Mouse (Mus musculus) neural tube, embryonic 11.5 days (tissue): ENCODE results near the gene Gm20388. TPM values are rescaled to one million over a fixed set of nuclear protein-coding genes. Genes with fewer than 3 reads are reported as not detected.
A peak's percentile ranks its signal among the peaks of the same experiment; 100 is the strongest.
"Not testable (repeated sequence)": the region's sequence is repeated elsewhere in the genome, so short reads cannot be mapped to it uniquely, and the experiment has no call there.

Source experiments
- ATAC-seq: fragments of 200-750 bp; cut with Nextera tagmentation; 2 replicates; pipeline ENCODE4 v1.8.0; 2017; ENCODE audit warnings: moderate number of reproducible peaks, mild to moderate bottlenecking, moderate TSS enrichment, moderate library complexity; ENCODE audit not compliant: insufficient read depth, low FRiP score, low TSS enrichment
- DNase-seq: peaks from one replicate; pipeline ENCODE4 v3.0.0-alpha.2; 2015; ENCODE audit warnings: low spot score
- H3K27ac ChIP-seq: fragments of 300-500 bp; sonication (generic); 2 replicates; pipeline ENCODE4 v1.5.1; 2014; ENCODE audit warnings: low read depth, mild to moderate bottlenecking, low read length
- H3K27me3 ChIP-seq: fragments of 300-500 bp; sonication (generic); 2 replicates; pipeline ENCODE4 v1.6.1; 2014; ENCODE audit warnings: mild to moderate bottlenecking, low read length, mixed read lengths; ENCODE audit not compliant: control insufficient read depth, insufficient read depth
- H3K36me3 ChIP-seq: fragments of 300-500 bp; sonication (generic); 2 replicates; pipeline ENCODE4 v1.6.1; 2014; ENCODE audit warnings: mild to moderate bottlenecking, low read length, moderate library complexity, mixed read lengths; ENCODE audit not compliant: control insufficient read depth, insufficient read depth
- H3K4me1 ChIP-seq: fragments of 300-500 bp; sonication (generic); 2 replicates; pipeline ENCODE4 v1.6.1; 2014; ENCODE audit warnings: low read length, mixed read lengths; ENCODE audit not compliant: control insufficient read depth, insufficient read depth
- H3K4me2 ChIP-seq: fragments of 300-500 bp; sonication (generic); 2 replicates; pipeline ENCODE4 v1.6.1; 2014; ENCODE audit warnings: low read depth, mild to moderate bottlenecking, moderate library complexity
- H3K4me3 ChIP-seq: fragments of 300-500 bp; sonication (generic); 2 replicates; pipeline ENCODE4 v1.5.1; 2014; ENCODE audit warnings: low read depth, low read length
- H3K9ac ChIP-seq: fragments of 300-500 bp; sonication (generic); 2 replicates; pipeline ENCODE4 v1.6.1; 2014; ENCODE audit warnings: mild to moderate bottlenecking, low read length
- H3K9me3 ChIP-seq: fragments of 300-500 bp; sonication (generic); 2 replicates; pipeline ENCODE4 v1.6.1; 2016; ENCODE audit warnings: low read length; ENCODE audit not compliant: control insufficient read depth
- WGBS: fragments of 180-500 bp; shearing (Covaris S2); extraction: QIAGEN DNeasy Blood & Tissue Kit; methylation state at CpG from one replicate; pipeline ENCODE4 v1.1.7; 2014; 5-methylcytosine and 5-hydroxymethylcytosine counted together
- polyA plus RNA-seq: library from polyadenylated mRNA; unstranded; fragments of >200 nt; fragmentation: Nextera tagmentation; extraction: Ambion mirVana; gene quantifications from 2 replicates; pipeline ENCODE4 v1.2.1, GENCODE M21; 2014

Gene Gm20388
- polyA plus RNA-seq, 1 experiment from 2014 or later = not detected

DNA sequence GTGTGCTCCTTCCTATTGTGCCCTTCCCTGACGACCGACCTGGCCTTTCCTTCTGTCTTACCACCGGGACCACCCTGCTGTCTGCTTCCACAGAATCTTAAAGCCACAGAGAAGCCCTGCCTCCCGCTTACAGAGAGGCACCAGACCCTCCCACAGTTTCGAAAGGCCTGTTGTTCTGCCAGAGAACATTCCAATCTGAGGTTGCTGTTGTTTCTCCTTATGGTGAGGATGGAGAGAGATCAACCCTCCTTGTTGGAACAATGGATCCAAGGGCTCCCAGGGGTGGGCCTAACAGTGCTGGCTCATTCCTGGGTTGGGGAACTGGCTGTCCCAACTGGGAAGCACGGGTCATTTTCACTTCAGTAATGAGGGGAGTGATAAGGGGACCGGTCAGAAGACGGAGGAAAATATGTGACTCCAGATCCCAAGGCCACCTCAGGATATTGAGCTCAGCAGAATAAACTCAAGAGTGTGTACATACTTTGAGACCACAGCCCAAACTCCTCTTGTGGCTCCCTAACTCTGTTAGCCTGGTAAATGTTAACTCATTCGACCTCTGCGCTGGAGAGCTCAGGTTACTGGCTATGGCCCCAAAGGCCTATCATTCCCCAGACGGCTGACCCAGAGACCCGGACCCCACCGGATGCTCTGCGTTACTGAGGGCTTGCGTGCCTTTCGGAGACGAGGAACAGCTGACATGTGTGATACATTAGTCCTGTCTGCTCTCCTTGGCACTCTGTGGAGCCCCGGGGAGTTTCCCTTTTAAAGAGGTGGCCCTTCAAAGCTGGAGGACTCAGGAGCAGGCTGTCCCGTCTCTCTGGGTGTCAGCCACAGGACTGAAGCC is 3275.1 kb downstream of the Gm20388 start, which contains the start of gene Dpep1:
Dpep1 (plus strand) TSS at position 677 of the 844 bp plus-strand sequence.
- WGBS = 43% methylated on average over 19 of the region's 19 CpGs
- H3K27ac ChIP-seq = no peak within 1 kb of the TSS
- H3K9ac ChIP-seq = peak within 1 kb of the TSS; percentile 26; the same call in 1 of the 2 replicates
- ATAC-seq = no peak
- no peaks in the 10 kb centered on the region for H3K27me3 ChIP-seq
- no peak within 1 kb of the TSS for H3K4me2 ChIP-seq
- H3K9me3 ChIP-seq = no peaks in the 10 kb centered on the region
- peaks cover 4% of the 10 kb centered on the region; the same call in 1 of the 2 replicates for H3K4me1 ChIP-seq
- H3K36me3 ChIP-seq = no peaks in the 10 kb centered on the region
- DNase-seq = no peak
- no peak within 1 kb of the TSS for H3K4me3 ChIP-seq

DNA sequence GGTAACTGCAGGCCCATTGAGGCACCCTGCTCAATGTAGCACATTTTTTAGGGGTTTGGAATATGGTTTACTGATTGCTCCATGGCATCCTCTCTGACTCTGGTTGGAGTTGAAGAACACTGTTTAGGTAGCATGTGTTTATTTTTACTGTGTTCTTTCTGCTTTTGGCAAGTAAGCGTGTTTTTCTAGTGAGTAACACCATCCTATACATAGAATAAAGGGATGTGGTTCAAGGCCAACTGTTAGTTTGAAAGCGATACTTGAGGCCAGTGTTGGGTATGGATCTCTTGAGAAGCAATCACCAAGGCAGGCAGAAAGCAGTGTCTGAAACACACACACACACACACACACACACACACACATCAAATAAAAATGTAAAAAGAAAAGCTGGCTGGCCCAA is 3277.4 kb downstream of the Gm20388 start:
- H3K27ac ChIP-seq = no peak overlapping the region
- H3K36me3 ChIP-seq = no peaks in the 10 kb centered on the region
- H3K9ac ChIP-seq = no peak overlapping the region
- no peak for ATAC-seq
- no peak for DNase-seq
- no peaks in the 10 kb centered on the region for H3K9me3 ChIP-seq
- 92% methylated on average over 2 of the region's 2 CpGs for WGBS
- no peak overlapping the region for H3K4me3 ChIP-seq
- H3K4me1 ChIP-seq = peaks cover 4% of the 10 kb centered on the region; the same call in 1 of the 2 replicates
- no peaks in the 10 kb centered on the region for H3K27me3 ChIP-seq
- H3K4me2 ChIP-seq = no peak overlapping the region

DNA sequence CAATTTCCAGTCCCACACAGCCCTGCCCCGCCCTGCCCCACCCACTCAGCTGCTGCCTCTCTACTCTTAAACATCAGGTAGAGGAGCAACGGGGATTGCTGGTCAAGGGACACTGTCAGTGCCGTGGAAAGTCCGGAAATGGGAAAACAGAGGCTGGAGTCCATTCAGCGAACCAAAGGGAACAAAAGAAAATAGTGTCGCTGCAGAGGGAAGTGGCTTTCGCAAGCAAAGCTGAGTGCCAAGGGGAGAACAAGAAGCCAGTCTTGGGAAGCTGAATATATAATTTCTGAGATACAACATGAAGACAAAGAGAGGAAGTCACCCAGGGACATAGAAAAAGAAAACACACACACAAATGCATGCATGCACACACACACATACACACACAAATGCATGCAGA is 3278.2 kb downstream of the Gm20388 start:
- Histone ChIP-seq H3K4me1 (peaks cover 4% of the 10 kb centered on the region; the same call in 1 of the 2 replicates), H3K4me3 (no peak overlapping the region), H3K27me3 (no peaks in the 10 kb centered on the region), H3K27ac (no peak overlapping the region), H3K9ac (no peak overlapping the region), H3K4me2 (no peak overlapping the region), H3K36me3 (no peaks in the 10 kb centered on the region), H3K9me3 (no peaks in the 10 kb centered on the region)
- DNase-seq = no peak
- ATAC-seq = no peak
- 77% methylated on average over 7 of the region's 7 CpGs for WGBS

DNA sequence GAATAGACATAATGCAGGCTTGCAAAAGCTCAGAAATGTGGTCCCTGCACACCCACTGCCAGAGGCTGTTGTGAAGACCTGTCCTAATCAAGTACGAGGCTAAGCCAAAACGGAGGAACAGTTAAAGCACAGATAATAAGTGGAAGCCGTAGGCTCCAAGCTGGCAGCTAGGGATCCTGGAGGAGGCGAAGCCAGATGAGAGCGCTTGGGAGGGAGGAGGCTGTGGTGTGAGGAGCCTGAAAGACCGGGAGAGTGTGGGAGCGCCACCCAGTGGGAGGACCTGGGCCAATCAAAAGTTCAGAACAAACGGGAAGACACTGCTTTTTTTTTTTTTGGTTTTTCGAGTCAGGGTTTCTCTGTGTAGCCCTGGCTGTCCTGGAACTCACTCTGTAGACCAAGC is 3280.0 kb downstream of the Gm20388 start:
- no peaks in the 10 kb centered on the region for H3K36me3 ChIP-seq
- peaks cover 4% of the 10 kb centered on the region; the same call in 1 of the 2 replicates for H3K4me1 ChIP-seq
- ATAC-seq (no peak), DNase-seq (peak; percentile 85)
- 4% methylated on average over 9 of the region's 9 CpGs for WGBS
- no peaks in the 10 kb centered on the region for H3K9me3 ChIP-seq
- no peaks in the 10 kb centered on the region for H3K27me3 ChIP-seq
- H3K4me3 ChIP-seq = no peak overlapping the region
- H3K4me2 ChIP-seq = 0 out of 2 replicates have a peak overlapping the region, but pooled peaks have one; percentile 3
- H3K9ac ChIP-seq = no peak overlapping the region
- no peak overlapping the region for H3K27ac ChIP-seq

DNA sequence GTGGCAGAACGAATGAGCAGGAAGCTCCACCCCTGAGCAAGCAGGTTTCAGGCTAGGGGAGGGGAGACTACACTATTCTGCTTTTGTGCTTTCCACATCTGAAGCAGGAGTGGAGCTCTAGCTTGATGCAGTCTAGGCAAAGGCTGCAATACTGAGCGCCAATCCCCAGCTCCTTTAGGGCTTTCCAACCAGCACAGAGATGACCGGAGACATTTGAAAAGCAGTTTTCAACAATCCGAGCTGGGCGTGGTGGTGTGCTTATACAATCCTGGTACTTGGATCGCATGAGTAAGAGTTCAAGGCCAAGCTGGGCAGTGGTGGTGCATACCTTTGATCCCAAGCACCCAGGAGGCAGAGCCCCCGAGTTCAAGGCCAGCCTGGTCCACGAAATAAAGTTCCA is 3281.3 kb downstream of the Gm20388 start:
- H3K4me3 ChIP-seq = no peak overlapping the region
- ATAC-seq = no peak
- H3K4me2 ChIP-seq = no peak overlapping the region
- H3K9me3 ChIP-seq = no peaks in the 10 kb centered on the region
- no peak overlapping the region for H3K9ac ChIP-seq
- H3K27ac ChIP-seq = no peak overlapping the region
- no peaks in the 10 kb centered on the region for H3K4me1 ChIP-seq
- no peak for DNase-seq
- no peaks in the 10 kb centered on the region for H3K36me3 ChIP-seq
- H3K27me3 ChIP-seq = no peaks in the 10 kb centered on the region
- 62% methylated on average over 8 of the region's 8 CpGs for WGBS

DNA sequence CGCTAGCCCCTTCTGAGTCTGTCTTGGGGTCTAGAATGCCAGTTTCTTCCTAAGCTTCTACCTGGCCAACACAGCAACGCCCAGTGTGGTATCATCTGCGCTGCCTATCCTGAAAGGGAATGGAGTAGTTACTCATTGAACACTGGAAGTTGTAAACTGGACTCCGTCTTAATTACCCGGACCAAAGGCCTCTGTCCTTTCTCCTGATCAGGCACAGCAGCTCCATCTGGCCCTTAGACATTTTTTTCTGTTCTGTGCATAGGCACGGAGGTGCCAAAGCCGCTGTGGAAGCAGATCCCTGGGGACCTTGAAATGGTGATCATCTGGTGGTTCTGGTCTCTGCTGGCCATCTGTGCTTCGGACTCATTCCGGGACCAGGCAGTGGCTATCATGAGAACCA is 3283.1 kb downstream of the Gm20388 start:
- ATAC-seq = no peak
- Histone ChIP-seq H3K27ac (no peak overlapping the region), H3K4me1 (no peaks in the 10 kb centered on the region)

DNA sequence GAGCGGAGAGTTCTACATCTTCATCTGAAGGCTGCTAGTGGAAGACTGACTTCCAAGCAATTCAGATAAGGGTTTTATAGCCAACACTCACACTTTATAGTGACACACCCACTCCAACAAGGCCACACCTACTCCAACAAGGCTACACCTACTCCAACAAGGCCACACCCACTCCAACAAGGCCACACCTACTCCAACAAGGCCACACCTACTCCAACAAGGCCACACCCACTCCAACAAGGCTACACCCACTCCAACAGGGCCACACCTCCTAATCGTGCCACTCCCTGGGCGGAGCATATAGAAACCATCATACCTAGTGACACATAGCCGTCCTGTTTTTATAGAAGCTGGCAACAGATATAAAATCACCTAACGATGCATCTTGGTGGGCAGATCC is 3286.4 kb downstream of the Gm20388 start:
- 79% methylated on average over 5 of the region's 5 CpGs for WGBS
- ATAC-seq = not testable (repeated sequence)

More for the DNA sequence above, 3283.1 kb downstream of the Gm20388 start:
- no peaks in the 10 kb centered on the region for H3K27me3 ChIP-seq
- no peaks in the 10 kb centered on the region for H3K9me3 ChIP-seq
- no peak overlapping the region for H3K4me3 ChIP-seq
- no peak overlapping the region for H3K4me2 ChIP-seq
- H3K36me3 ChIP-seq = no peaks in the 10 kb centered on the region
- H3K9ac ChIP-seq = no peak overlapping the region
- 80% methylated on average over 9 of the region's 9 CpGs for WGBS
- DNase-seq = no peak

DNA sequence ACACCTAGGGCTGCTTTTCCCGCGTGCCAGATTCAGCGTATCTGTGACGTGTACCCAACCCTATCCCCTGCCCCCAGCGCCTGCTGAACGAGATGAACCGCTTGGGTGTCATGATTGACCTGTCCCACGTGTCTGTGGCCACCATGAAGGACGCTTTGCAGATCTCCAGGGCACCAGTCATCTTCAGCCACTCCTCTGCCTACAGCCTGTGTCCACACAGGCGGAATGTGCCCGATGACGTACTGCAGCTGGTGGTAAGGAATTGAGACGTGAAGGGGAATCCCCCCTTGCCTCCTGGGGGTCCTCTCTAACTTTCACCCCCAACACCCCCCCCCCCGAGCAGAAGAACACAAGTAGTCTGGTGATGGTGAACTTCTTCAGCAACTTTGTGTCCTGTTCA is 3289.2 kb downstream of the Gm20388 start:
- 74% methylated on average over 14 of the region's 14 CpGs for WGBS
- H3K36me3 ChIP-seq = no peaks in the 10 kb centered on the region
- DNase-seq (no peak), ATAC-seq (no peak)
- H3K9ac ChIP-seq = no peak overlapping the region
- no peak overlapping the region for H3K4me2 ChIP-seq
- no peaks in the 10 kb centered on the region for H3K4me1 ChIP-seq
- H3K27me3 ChIP-seq = no peaks in the 10 kb centered on the region
- no peak overlapping the region for H3K27ac ChIP-seq
- H3K9me3 ChIP-seq = no peaks in the 10 kb centered on the region
- no peak overlapping the region for H3K4me3 ChIP-seq

More for the DNA sequence above, 3286.4 kb downstream of the Gm20388 start:
- not testable (repeated sequence) for H3K4me1 ChIP-seq, H3K4me3 ChIP-seq, H3K27ac ChIP-seq, H3K4me2 ChIP-seq, H3K36me3 ChIP-seq, H3K9me3 ChIP-seq, H3K27me3 ChIP-seq, DNase-seq, H3K9ac ChIP-seq

DNA sequence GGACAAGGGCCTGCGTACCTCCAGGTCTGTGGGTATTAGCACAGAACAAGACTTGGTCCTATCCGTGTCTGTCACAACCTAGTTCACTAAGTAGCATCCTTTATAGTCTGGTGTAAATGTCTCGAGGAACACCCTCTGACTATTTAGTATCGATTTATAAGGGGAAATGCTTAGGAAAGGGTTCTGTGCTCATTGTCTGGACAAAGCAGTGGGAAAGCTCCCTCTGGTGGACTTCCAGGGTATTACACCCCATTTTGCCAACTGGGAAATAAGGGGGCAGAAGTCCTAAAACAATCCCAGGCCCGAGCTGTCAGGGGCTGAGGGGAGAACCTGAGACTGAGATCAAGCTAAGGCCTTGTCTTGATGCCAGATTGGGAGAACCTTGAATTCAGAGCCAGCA is 3291.6 kb downstream of the Gm20388 start:
- Histone ChIP-seq H3K9me3 (no peaks in the 10 kb centered on the region), H3K4me2 (no peak overlapping the region), H3K4me1 (no peaks in the 10 kb centered on the region), H3K4me3 (no peak overlapping the region), H3K27me3 (no peaks in the 10 kb centered on the region), H3K9ac (peak overlapping the region; percentile 24; the same call in 1 of the 2 replicates), H3K27ac (no peak overlapping the region), H3K36me3 (peaks cover 4% of the 10 kb centered on the region)
- no peak for ATAC-seq
- WGBS = 36% methylated on average over 5 of the region's 5 CpGs
- DNase-seq = peak; percentile 84
